In the genomic region with DNA sequence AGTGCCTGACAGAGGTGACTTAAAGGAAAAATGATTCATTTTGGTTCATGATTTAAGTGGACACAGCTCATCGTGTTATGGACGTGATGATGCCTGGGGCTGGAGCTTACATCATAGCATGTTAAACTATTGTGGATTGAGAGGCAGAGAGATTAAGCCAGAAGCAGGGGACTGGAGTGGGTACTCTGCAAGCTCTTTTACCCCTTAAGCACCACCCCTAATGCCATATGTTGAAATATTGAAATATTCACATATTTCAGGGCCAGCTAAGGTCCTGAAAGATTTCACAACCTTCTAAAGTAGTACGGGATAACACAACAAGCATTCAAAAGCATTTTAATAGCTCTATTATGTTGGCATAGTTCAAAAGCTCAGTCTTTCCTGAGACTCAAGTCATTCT, we compare ENCODE assay signal across 14 mouse cellular contexts.
"Had no signal": no experiment of that assay in that cellular context is flagged by ENCODE, and none has a peak within 500 bp of the region (broad histone marks: within the 10 kb centered on the region; RNA-seq: fewer than 3 reads in every experiment).

No protein-coding gene starts in this region.

- H3K27ac ChIP-seq: liver, embryonic 12.5 days; liver, embryonic 14.5 days; lung, embryonic 15.5 days; midbrain, embryonic 13.5 days; midbrain, embryonic 15.5 days; neural tube, embryonic 12.5 days; stomach, embryonic 15.5 days; stomach, postnatal 0 days had no signal

- ATAC-seq: liver, embryonic 12.5 days; midbrain, embryonic 13.5 days; midbrain, embryonic 15.5 days had no signal

- H3K4me2 ChIP-seq: liver, embryonic 12.5 days; lung, embryonic 15.5 days; midbrain, embryonic 11.5 days; midbrain, embryonic 13.5 days; midbrain, embryonic 15.5 days; neural tube, embryonic 12.5 days; stomach, embryonic 15.5 days had no signal

- H3K36me3 ChIP-seq: liver, embryonic 12.5 days; lung, embryonic 15.5 days; midbrain, embryonic 13.5 days; midbrain, embryonic 15.5 days; neural tube, embryonic 12.5 days; stomach, embryonic 15.5 days had no signal

- H3K27me3 ChIP-seq: liver, embryonic 12.5 days; lung, embryonic 15.5 days; megakaryocyte, embryonic 14.5 days; midbrain, embryonic 13.5 days; midbrain, embryonic 15.5 days; neural tube, embryonic 12.5 days; stomach, embryonic 15.5 days had no signal

- H3K4me3 ChIP-seq: liver, embryonic 12.5 days; lung, embryonic 15.5 days; midbrain, embryonic 13.5 days; midbrain, embryonic 15.5 days; neural tube, embryonic 12.5 days; stomach, embryonic 15.5 days had no signal

- DNase-seq: right cerebral cortex, postnatal 14 days; thymus, adult 2 months; thymus, postnatal 25 days; thymus, postnatal 4 days had no signal

- H3K9ac ChIP-seq: liver, embryonic 12.5 days; liver, embryonic 14.5 days; lung, embryonic 15.5 days; midbrain, embryonic 13.5 days; midbrain, embryonic 15.5 days; neural tube, embryonic 12.5 days; stomach, embryonic 15.5 days had no signal

- H3K9me3 ChIP-seq: liver, embryonic 12.5 days; lung, embryonic 15.5 days; midbrain, embryonic 13.5 days; midbrain, embryonic 15.5 days; neural tube, embryonic 12.5 days; stomach, embryonic 15.5 days had no signal

- H3K4me1 ChIP-seq: liver, embryonic 12.5 days; lung, embryonic 15.5 days; megakaryocyte, embryonic 14.5 days; midbrain, embryonic 13.5 days; midbrain, embryonic 15.5 days; neural tube, embryonic 12.5 days; stomach, embryonic 15.5 days had no signal
